Mouse (Mus musculus): ENCODE data around the gene Chpt1. TPM values are rescaled to one million over a fixed set of nuclear protein-coding genes. Genes with fewer than 3 reads are reported as not detected.
"Not testable (repeated sequence)": the region's sequence is repeated elsewhere in the genome, so short reads cannot be mapped to it uniquely, and the experiment has no call there.

The Chpt1 gene
- total RNA-seq, 1 experiment, result 17.7 TPM

- TF ChIP-seq ZNF384 (IDR thresholded peaks at IDR 0.05; ENCODE audit: low read depth, low read length), result no peak
- no peak for TF ChIP-seq HCFC1 (IDR thresholded peaks at IDR 0.05; ENCODE audit: borderline replicate concordance, insufficient read depth, low read length)
- no peak for TF ChIP-seq CHD2 (IDR thresholded peaks at IDR 0.05; ENCODE audit: low read depth, low read length)
- peak; percentile 78 for TF ChIP-seq MAFK (IDR thresholded peaks at IDR 0.05; ENCODE audit: insufficient read depth, low read depth, low read length)
- no peaks in the 10 kb centered on the region for H3K9me3 ChIP-seq (ENCODE audit: control insufficient read depth, insufficient read depth, low read depth, low read length)
- DNase-seq (ENCODE audit: low read depth, low spot score), result no peak
- in situ Hi-C loops (cut with MboI; ENCODE audit: low sequenced_read_pairs in 2 of 2, unreplicated experiment in 2 of 2), result no loop called here
- no peak overlapping the region for H3K4me3 ChIP-seq (ENCODE audit: insufficient read depth in 1 of 2, low read depth in 1 of 2, low read length in 2 of 2, poor library complexity in 1 of 2, severe bottlenecking in 1 of 2)
- no peak overlapping the region for H3K27ac ChIP-seq (ENCODE audit: insufficient read depth, low read depth, low read length, poor library complexity, severe bottlenecking)
- no peak overlapping the region for H3K9ac ChIP-seq (ENCODE audit: insufficient read depth, low read depth, low read length, poor library complexity, severe bottlenecking)
- H3K4me1 ChIP-seq (ENCODE audit: control insufficient read depth in 2 of 2, insufficient read depth in 2 of 2, low read length in 2 of 2, poor library complexity in 1 of 2), result no peaks in the 10 kb centered on the region
- H3K36me3 ChIP-seq (ENCODE audit: control insufficient read depth, insufficient read depth, low read length, poor library complexity, severe bottlenecking), result no peaks in the 10 kb centered on the region
Measured at GRCm38 (mm10) chr10:88530631-88531030, 26.8 kb upstream of the Chpt1 start.

- H3K4me1 ChIP-seq (ENCODE audit: control insufficient read depth in 2 of 2, insufficient read depth in 2 of 2, low read length in 2 of 2, poor library complexity in 1 of 2), result 0 out of 4 replicates have a peak, but pooled peaks cover 0 to 1% of the 10 kb centered on the region in 2 experiments
- no peak overlapping the region for H3K9ac ChIP-seq (ENCODE audit: insufficient read depth, low read depth, low read length, poor library complexity, severe bottlenecking)
- no peak for TF ChIP-seq MAFK (IDR thresholded peaks at IDR 0.05; ENCODE audit: insufficient read depth, low read depth, low read length)
- TF ChIP-seq CHD2 (IDR thresholded peaks at IDR 0.05; ENCODE audit: low read depth, low read length), result no peak
- TF ChIP-seq HCFC1 (IDR thresholded peaks at IDR 0.05; ENCODE audit: borderline replicate concordance, insufficient read depth, low read length), result no peak
- TF ChIP-seq ZNF384 (IDR thresholded peaks at IDR 0.05; ENCODE audit: low read depth, low read length), result no peak
- no peak for TF ChIP-seq ZC3H11A (IDR thresholded peaks at IDR 0.05; ENCODE audit: borderline replicate concordance, low read depth, low read length)
- in situ Hi-C loops (cut with MboI; ENCODE audit: low sequenced_read_pairs in 2 of 2, unreplicated experiment in 2 of 2), result no loop called here
- no peaks in the 10 kb centered on the region for H3K9me3 ChIP-seq (ENCODE audit: control insufficient read depth, insufficient read depth, low read depth, low read length)
- H3K4me3 ChIP-seq (ENCODE audit: insufficient read depth in 1 of 2, low read depth in 1 of 2, low read length in 2 of 2, poor library complexity in 1 of 2, severe bottlenecking in 1 of 2), result no peak overlapping the region
- H3K36me3 ChIP-seq (ENCODE audit: control insufficient read depth, insufficient read depth, low read length, poor library complexity, severe bottlenecking), result no peaks in the 10 kb centered on the region
- no peak for DNase-seq (ENCODE audit: low read depth, low spot score)
- H3K27ac ChIP-seq (ENCODE audit: insufficient read depth, low read depth, low read length, poor library complexity, severe bottlenecking), result no peak overlapping the region
Measured at GRCm38 (mm10) chr10:88524016-88524415, 20.1 kb upstream of the Chpt1 start.

GRCm38 (mm10) chr10:88523212-88523611 is 19.3 kb upstream of the Chpt1 start:
- no peak for TF ChIP-seq ZC3H11A (IDR thresholded peaks at IDR 0.05; ENCODE audit: borderline replicate concordance, low read depth, low read length)
- TF ChIP-seq ZNF384 (IDR thresholded peaks at IDR 0.05; ENCODE audit: low read depth, low read length), result no peak
- no peak for TF ChIP-seq HCFC1 (IDR thresholded peaks at IDR 0.05; ENCODE audit: borderline replicate concordance, insufficient read depth, low read length)
- no peak for TF ChIP-seq CHD2 (IDR thresholded peaks at IDR 0.05; ENCODE audit: low read depth, low read length)
- TF ChIP-seq MAFK (IDR thresholded peaks at IDR 0.05; ENCODE audit: insufficient read depth, low read depth, low read length), result no peak
- no peak for DNase-seq (ENCODE audit: low read depth, low spot score)

DNA sequence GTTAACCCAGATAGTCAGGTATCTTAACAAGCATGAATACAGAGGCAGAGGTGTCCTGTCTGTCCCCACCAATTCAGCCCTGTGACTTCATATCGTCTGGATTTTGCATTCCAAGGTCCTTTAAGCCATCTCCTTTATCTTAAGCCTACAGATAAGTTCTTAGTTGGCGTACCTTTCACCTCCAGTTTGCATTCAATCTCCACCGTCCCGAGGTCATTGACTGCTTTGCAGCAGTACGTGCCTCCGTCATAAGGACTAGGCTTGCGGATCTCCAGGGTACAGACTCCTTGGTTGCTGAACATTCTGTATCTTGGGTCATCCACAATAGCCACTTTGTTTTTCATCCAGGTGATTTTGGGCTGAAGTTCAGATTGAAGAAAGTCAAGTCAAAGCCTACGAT is 18.9 kb upstream of the Chpt1 start:
- 0 out of 4 replicates have a peak, but pooled peaks cover 0 to 1% of the 10 kb centered on the region in 2 experiments for H3K4me1 ChIP-seq (ENCODE audit: control insufficient read depth in 2 of 2, insufficient read depth in 2 of 2, low read length in 2 of 2, poor library complexity in 1 of 2)
- no peak overlapping the region for H3K27ac ChIP-seq (ENCODE audit: insufficient read depth, low read depth, low read length, poor library complexity, severe bottlenecking)
- no peak overlapping the region for H3K4me3 ChIP-seq (ENCODE audit: insufficient read depth in 1 of 2, low read depth in 1 of 2, low read length in 2 of 2, poor library complexity in 1 of 2, severe bottlenecking in 1 of 2)
- H3K9me3 ChIP-seq (ENCODE audit: control insufficient read depth, insufficient read depth, low read depth, low read length), result no peaks in the 10 kb centered on the region
- TF ChIP-seq MAFK (IDR thresholded peaks at IDR 0.05; ENCODE audit: insufficient read depth, low read depth, low read length), result no peak
- no peak for TF ChIP-seq CHD2 (IDR thresholded peaks at IDR 0.05; ENCODE audit: low read depth, low read length)
- no peak for TF ChIP-seq ZC3H11A (IDR thresholded peaks at IDR 0.05; ENCODE audit: borderline replicate concordance, low read depth, low read length)
- no peak for TF ChIP-seq HCFC1 (IDR thresholded peaks at IDR 0.05; ENCODE audit: borderline replicate concordance, insufficient read depth, low read length)
- TF ChIP-seq ZNF384 (IDR thresholded peaks at IDR 0.05; ENCODE audit: low read depth, low read length), result no peak
- DNase-seq (ENCODE audit: low read depth, low spot score), result no peak
- in situ Hi-C loops (cut with MboI; ENCODE audit: low sequenced_read_pairs in 2 of 2, unreplicated experiment in 2 of 2), result no loop called here
- no peak overlapping the region for H3K9ac ChIP-seq (ENCODE audit: insufficient read depth, low read depth, low read length, poor library complexity, severe bottlenecking)
- H3K36me3 ChIP-seq (ENCODE audit: control insufficient read depth, insufficient read depth, low read length, poor library complexity, severe bottlenecking), result no peaks in the 10 kb centered on the region

More at GRCm38 (mm10) chr10:88523212-88523611, 19.3 kb upstream of the Chpt1 start:
- Histone ChIP-seq H3K4me1 (ENCODE audit: control insufficient read depth in 2 of 2, insufficient read depth in 2 of 2, low read length in 2 of 2, poor library complexity in 1 of 2) (0 out of 4 replicates have a peak, but pooled peaks cover 0 to 1% of the 10 kb centered on the region in 2 experiments), H3K9me3 (ENCODE audit: control insufficient read depth, insufficient read depth, low read depth, low read length) (no peaks in the 10 kb centered on the region), H3K9ac (ENCODE audit: insufficient read depth, low read depth, low read length, poor library complexity, severe bottlenecking) (no peak overlapping the region), H3K36me3 (ENCODE audit: control insufficient read depth, insufficient read depth, low read length, poor library complexity, severe bottlenecking) (no peaks in the 10 kb centered on the region), H3K27ac (ENCODE audit: insufficient read depth, low read depth, low read length, poor library complexity, severe bottlenecking) (no peak overlapping the region), H3K4me3 (ENCODE audit: insufficient read depth in 1 of 2, low read depth in 1 of 2, low read length in 2 of 2, poor library complexity in 1 of 2, severe bottlenecking in 1 of 2) (no peak overlapping the region)
- in situ Hi-C loops (cut with MboI; ENCODE audit: low sequenced_read_pairs in 2 of 2, unreplicated experiment in 2 of 2), result no loop called here

DNA sequence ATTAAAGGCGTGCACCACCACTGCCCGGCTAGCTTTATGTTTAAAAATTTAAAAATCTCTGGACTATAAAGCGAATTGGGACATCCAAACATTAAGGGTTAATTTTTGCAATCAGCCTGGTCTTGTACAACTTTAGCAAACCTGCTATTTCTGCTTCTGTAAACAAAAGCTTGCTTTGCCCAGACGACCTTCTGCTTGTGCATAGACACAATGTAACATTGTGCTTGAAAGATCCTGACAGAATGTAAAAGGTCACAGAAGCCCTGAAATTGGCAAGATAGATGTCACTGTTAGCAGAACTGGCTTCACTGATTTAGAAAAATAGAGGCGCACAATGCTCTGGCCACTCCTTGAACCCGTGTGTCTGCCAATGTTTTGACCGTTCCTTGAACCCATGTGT is 11.2 kb upstream of the Chpt1 start:
- H3K4me1 ChIP-seq (ENCODE audit: control insufficient read depth in 2 of 2, insufficient read depth in 2 of 2, low read length in 2 of 2, poor library complexity in 1 of 2); H3K4me3 ChIP-seq (ENCODE audit: insufficient read depth in 1 of 2, low read depth in 1 of 2, low read length in 2 of 2, poor library complexity in 1 of 2, severe bottlenecking in 1 of 2); DNase-seq (ENCODE audit: low read depth, low spot score); H3K36me3 ChIP-seq (ENCODE audit: control insufficient read depth, insufficient read depth, low read length, poor library complexity, severe bottlenecking); H3K9me3 ChIP-seq (ENCODE audit: control insufficient read depth, insufficient read depth, low read depth, low read length); H3K27ac ChIP-seq (ENCODE audit: insufficient read depth, low read depth, low read length, poor library complexity, severe bottlenecking); H3K9ac ChIP-seq (ENCODE audit: insufficient read depth, low read depth, low read length, poor library complexity, severe bottlenecking); in situ Hi-C loops (cut with MboI; ENCODE audit: low sequenced_read_pairs in 2 of 2, unreplicated experiment in 2 of 2): not testable (repeated sequence)
